Mouse (Mus musculus) embryonic facial prominence, embryonic 10.5 days (tissue): ENCODE results near the gene 1700016C15Rik. TPM values are rescaled to one million over a fixed set of nuclear protein-coding genes. Genes with fewer than 3 reads are reported as not detected.
A peak's percentile ranks its signal among the peaks of the same experiment; 100 is the strongest.

ENCODE experiments used
- DNase-seq: peaks from one replicate; pipeline ENCODE4 v3.0.0-alpha.2; 2017; ENCODE audit warnings: low spot score
- H3K27ac ChIP-seq: fragments of 300-500 bp; sonication (generic); replicated peaks from 2 replicates; pipeline ENCODE4 v1.5.1; 2016; ENCODE audit warnings: mild to moderate bottlenecking
- H3K27me3 ChIP-seq: fragments of 300-500 bp; sonication (generic); replicated peaks from 2 replicates; pipeline ENCODE4 v1.6.1; 2016; ENCODE audit warnings: low read depth, mild to moderate bottlenecking; ENCODE audit not compliant: poor library complexity, severe bottlenecking
- H3K36me3 ChIP-seq: fragments of 300-500 bp; sonication (generic); replicated peaks from 2 replicates; pipeline ENCODE4 v1.6.1; 2016; ENCODE audit warnings: mild to moderate bottlenecking, moderate library complexity
- H3K4me1 ChIP-seq: fragments of 300-500 bp; sonication (generic); 2 replicates; pipeline ENCODE4 v1.6.1; 2016
- H3K4me3 ChIP-seq: fragments of 300-500 bp; sonication (generic); 2 replicates; pipeline ENCODE4 v1.5.1; 2016; ENCODE audit warnings: mild to moderate bottlenecking, moderate library complexity
- H3K9me3 ChIP-seq: fragments of 300-500 bp; sonication (generic); 2 replicates; pipeline ENCODE4 v1.6.1; 2016; ENCODE audit warnings: mild to moderate bottlenecking
- WGBS: fragments of 180-500 bp; shearing (Covaris S2); methylation state at CpG from one replicate; pipeline ENCODE4 v1.1.7; 2016; 5-methylcytosine and 5-hydroxymethylcytosine counted together
- polyA plus RNA-seq: library from polyadenylated mRNA; unstranded; fragments of >200 nt; fragmentation: Nextera tagmentation; extraction: Ambion mirVana; gene quantifications from 2 replicates; pipeline ENCODE4 v1.2.1, GENCODE M21; 2016

1700016C15Rik gene
- polyA plus RNA-seq, 1 experiment from 2014 or later: not detected

- no peak overlapping the region for H3K4me3 ChIP-seq
- H3K27me3 ChIP-seq: no peaks in the 10 kb centered on the region
- H3K27ac ChIP-seq: no peak overlapping the region
- 91% methylated on average over 3 of the region's 3 CpGs for WGBS
- peaks cover 31% of the 10 kb centered on the region for H3K4me1 ChIP-seq
- DNase-seq: no peak
- H3K9me3 ChIP-seq: peaks cover 3% of the 10 kb centered on the region; the same call in 1 of the 2 replicates
- peaks cover 19% of the 10 kb centered on the region for H3K36me3 ChIP-seq
These were observed 63.2 kb downstream of the 1700016C15Rik start for GRCm38 (mm10) chr1:177792835-177793234.

GRCm38 (mm10) chr1:177794866-177795265, 65.3 kb downstream of the 1700016C15Rik start:
- peaks cover 31% of the 10 kb centered on the region for H3K4me1 ChIP-seq
- H3K4me3 ChIP-seq: peak overlapping the region; percentile 71
- H3K27me3 ChIP-seq: no peaks in the 10 kb centered on the region
- peaks cover 10% of the 10 kb centered on the region for H3K36me3 ChIP-seq
- 8% methylated on average over 8 of the region's 8 CpGs for WGBS
- peak overlapping the region; percentile 96 for H3K27ac ChIP-seq
- DNase-seq: peak; percentile 21
- H3K9me3 ChIP-seq: no peaks in the 10 kb centered on the region

- peaks cover 2% of the 10 kb centered on the region; the same call in 1 of the 2 replicates for H3K36me3 ChIP-seq
- under 1% methylated on average over 41 of the region's 41 CpGs for WGBS
- no peaks in the 10 kb centered on the region for H3K27me3 ChIP-seq
- H3K9me3 ChIP-seq: no peaks in the 10 kb centered on the region
- peak overlapping the region; percentile 71 for H3K4me3 ChIP-seq
- peak; percentile 80 for DNase-seq
- peak overlapping the region; percentile 96 for H3K27ac ChIP-seq
- H3K4me1 ChIP-seq: peaks cover 31% of the 10 kb centered on the region
These were observed 66.0 kb downstream of the 1700016C15Rik start for GRCm38 (mm10) chr1:177795421-177796192.

GRCm38 (mm10) chr1:177796193-177796939, 66.8 kb downstream of the 1700016C15Rik start, which contains the start of gene Adss:
TSS of gene Adss (minus strand) at chr1:177796511.
- DNase-seq: peak; percentile 100
- Histone ChIP-seq H3K4me3 (peak within 1 kb of the TSS; percentile 71), H3K9me3 (no peaks in the 10 kb centered on the region), H3K27ac (peak within 1 kb of the TSS; percentile 96), H3K36me3 (no peaks in the 10 kb centered on the region), H3K4me1 (peaks cover 31% of the 10 kb centered on the region), H3K27me3 (no peaks in the 10 kb centered on the region)
- WGBS: under 1% methylated on average over 64 of the region's 64 CpGs

GRCm38 (mm10) chr1:177797151-177797755, 67.6 kb downstream of the 1700016C15Rik start:
- WGBS: 76% methylated on average over 8 of the region's 8 CpGs
- Histone ChIP-seq H3K4me1 (peaks cover 22% of the 10 kb centered on the region), H3K27ac (peak overlapping the region; percentile 96; the same call in 1 of the 2 replicates), H3K36me3 (no peaks in the 10 kb centered on the region), H3K27me3 (no peaks in the 10 kb centered on the region), H3K4me3 (peak overlapping the region; percentile 71; the same call in 1 of the 2 replicates), H3K9me3 (no peaks in the 10 kb centered on the region)
- no peak for DNase-seq

Other genes with a start within 250 kb of the 1700016C15Rik start
- gene Adss, start 66.7 kb downstream of the 1700016C15Rik start, polyA plus RNA-seq: 60.7 and 63.9 TPM in 2 replicates